Mouse (Mus musculus) stomach, embryonic 16.5 days (tissue): ENCODE measurements around the gene Fbln2. TPM values are rescaled to one million over a fixed set of nuclear protein-coding genes. Genes with fewer than 3 reads are reported as not detected.

Experiments
- ATAC-seq: fragments of 200-750 bp; cut with Nextera tagmentation; 2 replicates; pipeline ENCODE4 v1.8.0; 2017; ENCODE audit warnings: moderate number of reproducible peaks, moderate TSS enrichment; ENCODE audit not compliant: insufficient read depth, low FRiP score
- H3K27ac ChIP-seq: fragments of 300-500 bp; sonication (generic); 2 replicates; pipeline ENCODE4 v1.5.1; 2014; ENCODE audit warnings: low read length
- H3K27me3 ChIP-seq: fragments of 300-500 bp; sonication (generic); 2 replicates; pipeline ENCODE4 v1.6.1; 2014; ENCODE audit warnings: low read length, control low read depth, mixed read lengths; ENCODE audit not compliant: control insufficient read depth, insufficient read depth
- H3K36me3 ChIP-seq: fragments of 300-500 bp; sonication (generic); 2 replicates; pipeline ENCODE4 v1.6.1; 2014; ENCODE audit warnings: low read length; ENCODE audit not compliant: control insufficient read depth, insufficient read depth
- H3K4me1 ChIP-seq: fragments of 300-500 bp; sonication (generic); 2 replicates; pipeline ENCODE4 v1.6.1; 2014; ENCODE audit warnings: low read length, control low read depth, mixed read lengths; ENCODE audit not compliant: control insufficient read depth, insufficient read depth
- H3K4me2 ChIP-seq: fragments of 300-500 bp; sonication (generic); 2 replicates; pipeline ENCODE4 v1.6.1; 2014; ENCODE audit warnings: low read depth, low read length, mixed read lengths
- H3K4me3 ChIP-seq: fragments of 300-500 bp; sonication (generic); replicated peaks from 2 replicates; pipeline ENCODE4 v1.5.1; 2014; ENCODE audit warnings: mild to moderate bottlenecking, low read length
- H3K9ac ChIP-seq: fragments of 300-500 bp; sonication (generic); 2 replicates; pipeline ENCODE4 v1.6.1; 2014; ENCODE audit warnings: low read length
- H3K9me3 ChIP-seq: fragments of 300-500 bp; sonication (generic); replicated peaks from 2 replicates; pipeline ENCODE4 v1.6.1; 2016; ENCODE audit warnings: low read length, control low read depth; ENCODE audit not compliant: control insufficient read depth
- WGBS: fragments of 180-500 bp; shearing (Covaris S2); extraction: QIAGEN DNeasy Blood & Tissue Kit; methylation state at CpG from one replicate; pipeline ENCODE4 v1.1.7; 2014; 5-methylcytosine and 5-hydroxymethylcytosine counted together
- polyA plus RNA-seq: library from polyadenylated mRNA; unstranded; fragments of >200 nt; fragmentation: Nextera tagmentation; extraction: Ambion mirVana; gene quantifications from 2 replicates; pipeline ENCODE4 v1.2.1, GENCODE M21; 2015

Gene Fbln2
- polyA plus RNA-seq, 1 experiment from 2014 or later: 63.0 TPM

DNA sequence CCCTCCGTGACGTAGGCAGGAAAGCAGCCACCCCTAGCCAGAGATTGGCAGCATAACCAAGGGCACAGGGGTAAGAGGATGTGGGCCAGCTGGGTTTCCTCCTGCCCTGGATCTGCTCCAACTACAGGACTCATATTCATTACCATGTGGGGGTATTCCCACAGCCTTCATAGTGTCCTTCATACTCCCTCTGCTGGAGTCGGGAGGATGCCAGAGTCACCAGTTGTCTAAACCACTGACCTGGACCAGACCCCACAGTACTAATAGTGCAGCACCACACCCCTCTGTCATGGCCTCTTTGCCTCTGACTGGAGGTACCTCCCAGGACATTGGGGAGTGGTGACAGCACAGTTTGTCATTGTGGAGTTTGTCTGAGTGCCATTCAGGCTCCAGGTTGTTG is 38.0 kb upstream of the Fbln2 start:
- H3K4me3 ChIP-seq: no peak overlapping the region
- H3K4me1 ChIP-seq: no peaks in the 10 kb centered on the region
- 56% methylated on average over 3 of the region's 3 CpGs for WGBS
- H3K36me3 ChIP-seq: no peaks in the 10 kb centered on the region
- no peaks in the 10 kb centered on the region for H3K9me3 ChIP-seq
- no peak overlapping the region for H3K4me2 ChIP-seq
- ATAC-seq: no peak; the same call in 1 of the 2 replicates
- no peaks in the 10 kb centered on the region for H3K27me3 ChIP-seq
- no peak overlapping the region for H3K9ac ChIP-seq
- no peak overlapping the region for H3K27ac ChIP-seq

DNA sequence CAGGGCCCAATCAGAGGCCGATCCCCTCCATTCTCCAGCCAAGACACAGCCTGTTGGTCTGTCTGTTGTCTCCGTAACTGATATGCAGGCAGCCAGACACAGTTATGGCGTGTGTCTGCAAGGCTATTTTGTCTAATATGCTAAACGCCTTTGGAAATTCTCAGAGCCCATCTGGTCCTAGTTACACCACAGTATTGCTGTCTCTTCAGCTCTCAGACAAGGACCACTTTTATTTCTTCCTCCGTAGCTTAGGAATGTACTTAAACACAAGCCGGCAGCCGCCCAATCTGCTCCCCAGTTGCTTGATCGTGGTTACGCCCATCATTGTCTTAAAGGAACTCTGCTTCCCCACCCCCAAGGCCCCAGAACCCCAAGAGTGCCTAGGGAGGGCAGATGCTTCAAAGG is 31.5 kb upstream of the Fbln2 start:
- no peak overlapping the region for H3K4me2 ChIP-seq
- WGBS: 54% methylated on average over 9 of the region's 9 CpGs
- no peaks in the 10 kb centered on the region for H3K9me3 ChIP-seq

DNA sequence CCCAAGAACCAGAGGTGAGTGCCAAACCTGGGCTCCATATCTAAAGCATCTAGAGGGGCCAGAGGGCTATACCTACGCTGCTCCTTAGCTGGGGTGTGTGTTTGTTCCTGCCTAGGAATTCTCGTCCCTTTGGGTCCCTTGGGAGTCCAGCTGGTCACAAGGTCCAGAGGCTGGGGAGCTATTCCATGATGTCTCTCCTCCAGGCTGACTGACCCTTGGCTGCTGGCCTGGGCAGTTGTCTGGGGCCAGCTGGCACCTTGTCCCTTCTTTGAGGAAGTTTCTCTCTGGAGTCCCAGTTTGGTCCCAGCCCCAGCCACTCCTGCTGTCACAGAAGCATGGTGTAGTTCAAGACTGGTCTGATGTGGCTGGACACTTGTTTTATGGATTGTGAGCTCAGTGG is 30.9 kb upstream of the Fbln2 start:
- Histone ChIP-seq H3K9me3 (no peaks in the 10 kb centered on the region), H3K4me3 (no peak overlapping the region), H3K27me3 (no peaks in the 10 kb centered on the region), H3K27ac (no peak overlapping the region; the same call in 1 of the 2 replicates), H3K9ac (no peak overlapping the region), H3K36me3 (no peaks in the 10 kb centered on the region), H3K4me1 (no peaks in the 10 kb centered on the region), H3K4me2 (no peak overlapping the region)
- WGBS: 66% methylated on average over 2 of the region's 2 CpGs
- no peak for ATAC-seq

More for the DNA sequence above, 31.5 kb upstream of the Fbln2 start:
- H3K36me3 ChIP-seq: no peaks in the 10 kb centered on the region
- H3K4me1 ChIP-seq: no peaks in the 10 kb centered on the region
- H3K27me3 ChIP-seq: no peaks in the 10 kb centered on the region
- no peak overlapping the region for H3K4me3 ChIP-seq
- ATAC-seq: no peak
- no peak overlapping the region for H3K9ac ChIP-seq
- no peak overlapping the region for H3K27ac ChIP-seq

DNA sequence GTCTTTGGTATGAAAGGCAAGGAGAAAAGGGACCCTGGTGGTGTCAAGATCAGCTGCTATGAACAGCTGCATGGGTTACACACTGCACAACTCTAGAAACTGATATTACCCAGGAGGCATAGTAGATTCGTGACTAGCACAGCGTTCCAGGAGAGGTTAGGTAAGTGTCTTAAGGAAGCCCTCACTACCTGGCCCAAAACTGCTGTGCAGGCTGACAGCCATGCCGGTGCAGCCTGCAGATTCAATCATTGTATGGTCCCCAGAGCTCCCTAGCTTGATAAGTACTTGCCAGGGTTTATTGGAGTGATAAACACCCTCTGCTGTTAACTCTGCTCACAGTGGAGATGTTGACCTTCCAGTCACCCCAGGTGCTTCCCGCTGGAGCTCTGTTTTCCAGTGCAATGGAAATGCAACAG is 30.2 kb upstream of the Fbln2 start:
- Histone ChIP-seq H3K36me3 (no peaks in the 10 kb centered on the region), H3K9ac (no peak overlapping the region), H3K4me2 (no peak overlapping the region), H3K4me1 (no peaks in the 10 kb centered on the region), H3K27ac (no peak overlapping the region), H3K4me3 (no peak overlapping the region), H3K9me3 (no peaks in the 10 kb centered on the region), H3K27me3 (no peaks in the 10 kb centered on the region)
- ATAC-seq: no peak
- 67% methylated on average over 4 of the region's 4 CpGs for WGBS

DNA sequence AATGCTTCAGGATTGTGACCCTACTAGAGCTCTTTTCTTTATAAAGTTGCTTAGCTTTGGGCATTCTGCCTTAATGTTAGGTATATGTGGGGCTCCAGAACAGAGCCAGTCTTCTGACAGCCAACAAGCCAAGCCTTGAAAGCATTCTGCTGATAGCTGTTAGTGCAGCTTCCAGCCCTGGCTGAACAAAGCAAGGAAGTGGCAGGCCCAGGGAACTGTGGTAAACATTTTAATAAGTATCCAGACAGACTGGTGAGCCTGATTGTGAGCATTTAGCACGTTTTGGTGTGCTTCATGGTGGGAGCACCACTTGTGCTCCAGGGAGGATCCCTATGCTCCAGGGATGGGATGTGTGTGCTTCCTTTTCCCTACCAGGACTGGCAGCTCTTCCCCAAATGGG is 29.2 kb upstream of the Fbln2 start:
- no peak for ATAC-seq
- 28% methylated on average over 1 of the region's 1 CpGs for WGBS
- Histone ChIP-seq H3K36me3 (no peaks in the 10 kb centered on the region), H3K4me2 (no peak overlapping the region), H3K4me3 (no peak overlapping the region), H3K27me3 (no peaks in the 10 kb centered on the region), H3K9me3 (no peaks in the 10 kb centered on the region), H3K9ac (no peak overlapping the region), H3K4me1 (no peaks in the 10 kb centered on the region), H3K27ac (no peak overlapping the region)

DNA sequence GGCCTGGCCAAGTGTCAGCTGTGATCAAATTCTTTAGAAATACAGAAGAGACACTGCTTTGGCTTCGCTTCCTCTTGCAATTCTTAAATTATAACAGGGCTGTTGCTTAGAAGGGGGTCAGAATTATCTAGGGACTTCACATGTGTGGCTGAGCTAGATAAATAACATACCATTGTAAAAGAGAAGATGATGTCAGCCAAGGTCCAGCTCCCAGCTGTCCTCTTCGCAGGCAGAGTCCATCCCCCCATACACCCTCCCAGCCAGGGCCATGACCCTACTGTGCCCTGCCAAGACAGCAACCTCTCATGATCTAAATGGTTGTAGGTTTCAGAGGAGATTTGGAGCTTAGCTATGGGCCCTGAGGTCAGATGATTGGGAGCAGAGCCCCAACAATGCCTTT is 28.3 kb upstream of the Fbln2 start:
- no peak overlapping the region for H3K27ac ChIP-seq
- H3K4me1 ChIP-seq: no peaks in the 10 kb centered on the region
- 56% methylated on average over 2 of the region's 2 CpGs for WGBS
- H3K9me3 ChIP-seq: no peaks in the 10 kb centered on the region
- no peak for ATAC-seq
- H3K27me3 ChIP-seq: no peaks in the 10 kb centered on the region
- no peaks in the 10 kb centered on the region for H3K36me3 ChIP-seq
- H3K9ac ChIP-seq: no peak overlapping the region
- no peak overlapping the region for H3K4me3 ChIP-seq
- no peak overlapping the region for H3K4me2 ChIP-seq

DNA sequence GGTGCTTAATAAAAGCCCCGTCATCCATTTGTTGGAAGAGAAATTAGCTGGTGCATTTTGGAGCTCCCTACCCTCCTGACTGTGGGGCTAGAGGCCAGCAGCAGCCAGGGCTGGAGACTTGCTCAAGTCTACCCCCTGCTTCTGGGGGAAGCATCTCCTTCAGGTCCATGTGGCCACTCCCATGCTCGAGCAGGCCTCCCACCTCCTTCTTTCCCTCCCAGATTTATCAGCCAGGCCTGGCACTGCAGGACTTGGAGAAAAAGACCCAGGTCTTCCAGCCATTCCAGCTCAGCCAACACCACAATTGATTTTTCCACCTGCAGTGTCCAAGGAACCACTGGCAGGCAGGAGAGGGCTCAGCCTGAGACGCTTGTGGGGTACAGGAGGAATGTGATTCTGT is 27.5 kb upstream of the Fbln2 start:
- no peak for ATAC-seq
- Histone ChIP-seq H3K27me3 (no peaks in the 10 kb centered on the region), H3K4me2 (no peak overlapping the region), H3K9me3 (no peaks in the 10 kb centered on the region), H3K4me1 (no peaks in the 10 kb centered on the region), H3K9ac (no peak overlapping the region), H3K36me3 (no peaks in the 10 kb centered on the region), H3K4me3 (no peak overlapping the region), H3K27ac (no peak overlapping the region)
- 68% methylated on average over 3 of the region's 3 CpGs for WGBS

DNA sequence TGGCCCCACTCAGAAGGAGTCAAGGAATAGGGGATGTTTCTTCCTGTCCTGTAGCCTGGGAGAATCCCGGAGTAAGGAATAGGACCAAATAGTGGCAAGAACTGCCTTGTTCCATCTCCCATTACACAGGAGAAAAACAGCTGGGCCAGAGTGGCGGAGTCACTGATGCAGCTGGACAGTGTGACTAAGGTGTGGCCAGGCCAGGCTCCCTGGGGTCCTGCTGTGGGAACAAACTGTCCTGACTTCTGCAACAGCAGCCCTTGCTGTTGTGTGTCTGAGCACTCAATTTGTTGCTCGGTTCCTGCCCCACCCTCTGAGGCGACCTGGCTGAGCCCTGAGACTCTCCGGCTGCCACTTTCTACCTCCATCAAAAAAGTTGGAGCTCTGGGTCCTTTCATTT is 26.8 kb upstream of the Fbln2 start:
- Histone ChIP-seq H3K27me3 (no peaks in the 10 kb centered on the region), H3K4me3 (no peak overlapping the region), H3K4me1 (no peaks in the 10 kb centered on the region), H3K9me3 (no peaks in the 10 kb centered on the region), H3K4me2 (no peak overlapping the region), H3K27ac (no peak overlapping the region), H3K36me3 (no peaks in the 10 kb centered on the region), H3K9ac (no peak overlapping the region)
- ATAC-seq: no peak
- 77% methylated on average over 5 of the region's 5 CpGs for WGBS

DNA sequence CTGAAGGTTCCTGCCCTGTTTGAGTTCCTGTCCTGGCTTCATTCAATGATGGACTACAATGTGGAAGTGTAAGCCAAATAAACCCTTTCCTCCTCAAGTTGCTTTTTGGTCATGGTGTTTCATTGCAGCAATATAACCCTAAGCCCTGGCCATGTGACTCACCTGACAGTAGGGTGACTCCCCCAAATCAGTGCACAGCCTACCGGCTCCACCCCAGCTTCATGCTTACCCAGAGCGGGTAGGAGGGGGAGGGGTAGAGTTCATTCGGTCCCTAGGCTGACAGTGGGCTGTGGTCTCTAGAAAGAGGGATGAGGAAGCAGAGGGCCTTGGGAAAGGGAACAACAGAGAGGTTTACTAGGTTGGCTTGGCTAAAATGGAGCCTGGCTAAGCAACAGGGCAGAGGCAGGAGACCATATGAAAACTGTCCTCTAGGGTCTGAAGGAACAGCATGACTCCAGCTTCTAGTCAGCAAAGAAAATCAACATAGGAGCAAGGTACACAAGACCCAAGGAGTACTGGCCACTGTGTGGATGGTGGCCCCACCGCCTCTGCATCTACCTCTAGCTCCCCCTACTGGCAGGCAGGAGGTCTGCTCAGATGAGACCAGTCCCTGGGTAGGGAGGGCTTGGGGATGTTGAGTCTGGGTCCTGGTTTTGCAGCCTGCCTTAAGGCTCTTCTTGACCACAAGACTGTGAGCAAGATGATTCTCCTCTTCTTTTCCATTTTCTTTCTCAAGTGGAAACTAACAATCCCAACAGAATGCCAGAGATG is 25.9 kb upstream of the Fbln2 start:
- Histone ChIP-seq H3K4me1 (no peaks in the 10 kb centered on the region), H3K27me3 (no peaks in the 10 kb centered on the region), H3K36me3 (no peaks in the 10 kb centered on the region), H3K9me3 (no peaks in the 10 kb centered on the region), H3K27ac (no peak overlapping the region), H3K4me3 (no peak overlapping the region), H3K4me2 (no peak overlapping the region), H3K9ac (no peak overlapping the region)
- 0 out of 2 replicates have a peak, but pooled peaks have one; percentile 34 for ATAC-seq
- WGBS: 53% methylated on average over 4 of the region's 4 CpGs
